Mouse (Mus musculus): ENCODE measurements around the gene Exoc3l. TPM values are rescaled to one million over a fixed set of nuclear protein-coding genes. Genes with fewer than 3 reads are reported as not detected.

Exoc3l gene
- polyA plus RNA-seq, 1 experiment: 28.5 TPM

DNA sequence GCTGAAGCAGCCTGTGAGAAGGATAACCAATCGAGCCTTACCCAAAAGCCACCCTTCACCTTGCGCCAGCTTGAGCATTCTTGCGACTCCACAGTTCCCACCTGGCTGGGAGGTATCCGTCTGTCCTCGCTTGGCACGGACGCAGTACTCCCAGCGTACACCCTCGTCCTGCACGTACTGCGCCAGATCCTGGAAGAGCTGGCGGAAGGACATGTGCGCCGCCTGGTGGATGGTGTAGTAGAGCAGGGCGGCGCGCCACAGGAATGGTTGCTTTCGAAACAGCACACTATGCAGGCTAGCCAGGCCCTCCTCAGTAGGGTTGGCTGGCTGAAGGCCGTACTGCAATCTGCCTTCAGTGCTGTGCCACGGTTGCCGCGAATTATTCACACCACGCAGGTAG is 12.8 kb downstream of the Exoc3l start:
- Histone ChIP-seq H3K4me3 (ENCODE audit: control insufficient read depth, low read depth, low read length) (peak overlapping the region; percentile 23), H3K36me3 (ENCODE audit: control insufficient read depth, insufficient read depth, low read length) (no peaks in the 10 kb centered on the region), H3K27me3 (ENCODE audit: control insufficient read depth, insufficient read depth, low read length) (no peaks in the 10 kb centered on the region)

DNA sequence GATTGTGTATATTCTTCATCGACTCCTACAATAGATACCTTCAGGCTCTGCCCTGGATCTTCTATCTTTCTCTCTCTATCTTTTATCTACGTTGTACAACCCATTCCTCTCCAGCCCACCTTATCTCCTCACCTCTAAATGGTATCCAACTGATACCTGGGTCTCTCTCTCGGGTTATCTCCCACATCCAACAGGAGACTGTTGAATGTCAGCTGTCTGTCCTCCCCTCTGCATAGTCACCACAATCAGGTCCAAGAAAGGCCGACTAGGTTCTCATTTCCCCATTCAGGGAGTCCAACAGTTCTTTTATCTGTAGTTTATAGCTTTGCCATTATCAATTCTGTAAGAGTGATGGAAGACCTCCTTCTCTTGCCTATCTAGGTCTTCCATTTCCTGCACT is 13.7 kb downstream of the Exoc3l start:
- no peak for TF ChIP-seq CTCF (IDR thresholded peaks at IDR 0.05; ENCODE audit: control insufficient read depth, insufficient read depth, insufficient replicate concordance, low read depth, low read length)
- H3K4me3 ChIP-seq (ENCODE audit: control insufficient read depth, low read depth, low read length): no peak overlapping the region
- H3K4me1 ChIP-seq (ENCODE audit: control insufficient read depth, insufficient read depth, low read length): peaks cover 7% of the 10 kb centered on the region
- no peaks in the 10 kb centered on the region for H3K27me3 ChIP-seq (ENCODE audit: control insufficient read depth, insufficient read depth, low read length)
- H3K27ac ChIP-seq (ENCODE audit: control insufficient read depth, insufficient read depth, low read depth, low read length): no peak overlapping the region
- no peaks in the 10 kb centered on the region for H3K36me3 ChIP-seq (ENCODE audit: control insufficient read depth, insufficient read depth, low read length)

More for the DNA sequence above, 12.8 kb downstream of the Exoc3l start:
- Histone ChIP-seq H3K27ac (ENCODE audit: control insufficient read depth, insufficient read depth, low read depth, low read length) (no peak overlapping the region), H3K4me1 (ENCODE audit: control insufficient read depth, insufficient read depth, low read length) (peaks cover 7% of the 10 kb centered on the region)
- TF ChIP-seq POLR2A (IDR thresholded peaks at IDR 0.05; ENCODE audit: control insufficient read depth, low read depth, low read length) (no peak), CTCF (IDR thresholded peaks at IDR 0.05; ENCODE audit: control insufficient read depth, insufficient read depth, insufficient replicate concordance, low read depth, low read length) (peak; percentile 76; the same call in 1 of the 2 replicates)

DNA sequence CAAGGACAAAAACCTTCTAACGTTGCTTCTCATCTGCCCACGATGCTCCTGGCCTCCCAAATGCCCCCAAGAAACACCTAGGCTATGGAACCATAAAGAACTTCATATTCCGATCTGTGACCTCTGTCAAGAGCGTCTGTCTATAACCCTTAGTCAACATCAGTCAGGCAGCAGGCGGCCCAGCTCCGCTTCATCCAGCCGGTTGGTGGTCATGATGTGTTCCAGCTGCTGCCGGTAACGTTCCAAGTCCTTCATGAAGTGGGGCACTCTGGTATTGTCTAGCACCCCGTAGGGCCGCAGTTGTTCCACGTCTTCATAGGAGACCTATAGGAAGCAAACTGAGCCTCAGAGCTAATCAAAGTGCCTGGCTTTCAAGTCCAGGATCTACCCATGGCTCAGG is 14.1 kb downstream of the Exoc3l start:
- Histone ChIP-seq H3K27me3 (ENCODE audit: control insufficient read depth, insufficient read depth, low read length) (no peaks in the 10 kb centered on the region), H3K27ac (ENCODE audit: control insufficient read depth, insufficient read depth, low read depth, low read length) (no peak overlapping the region)

DNA sequence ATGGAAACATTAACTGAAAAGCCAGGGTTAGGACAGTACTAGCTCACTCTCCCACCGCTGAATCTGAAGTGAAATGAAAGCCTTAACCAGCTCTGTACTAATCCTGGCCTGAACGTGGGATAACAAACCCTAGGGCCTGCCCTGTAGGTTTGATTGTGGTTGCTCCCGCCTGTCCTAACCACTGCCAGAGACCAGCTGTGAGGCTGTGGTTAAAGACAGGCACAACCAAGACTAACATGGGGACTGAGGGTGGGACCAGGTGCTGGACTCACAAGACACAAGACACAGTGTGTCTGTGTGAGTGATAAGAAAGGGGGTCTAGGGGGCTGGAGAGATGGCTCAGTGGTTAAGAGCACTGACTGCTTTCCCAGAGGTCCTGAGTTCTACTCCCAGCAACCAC is 15.3 kb downstream of the Exoc3l start:
- Histone ChIP-seq H3K4me3 (ENCODE audit: control insufficient read depth, low read depth, low read length) (no peak overlapping the region), H3K36me3 (ENCODE audit: control insufficient read depth, insufficient read depth, low read length) (no peaks in the 10 kb centered on the region), H3K27ac (ENCODE audit: control insufficient read depth, insufficient read depth, low read depth, low read length) (no peak overlapping the region), H3K27me3 (ENCODE audit: control insufficient read depth, insufficient read depth, low read length) (no peaks in the 10 kb centered on the region), H3K4me1 (ENCODE audit: control insufficient read depth, insufficient read depth, low read length) (peaks cover 12% of the 10 kb centered on the region)
- TF ChIP-seq POLR2A (IDR thresholded peaks at IDR 0.05; ENCODE audit: control insufficient read depth, low read depth, low read length): no peak
- no peak for TF ChIP-seq CTCF (IDR thresholded peaks at IDR 0.05; ENCODE audit: control insufficient read depth, insufficient read depth, insufficient replicate concordance, low read depth, low read length)

More for the DNA sequence above, 14.1 kb downstream of the Exoc3l start:
- TF ChIP-seq CTCF (IDR thresholded peaks at IDR 0.05; ENCODE audit: control insufficient read depth, insufficient read depth, insufficient replicate concordance, low read depth, low read length): no peak
- H3K4me1 ChIP-seq (ENCODE audit: control insufficient read depth, insufficient read depth, low read length): peaks cover 7% of the 10 kb centered on the region
- H3K36me3 ChIP-seq (ENCODE audit: control insufficient read depth, insufficient read depth, low read length): no peaks in the 10 kb centered on the region
- H3K4me3 ChIP-seq (ENCODE audit: control insufficient read depth, low read depth, low read length): no peak overlapping the region

DNA sequence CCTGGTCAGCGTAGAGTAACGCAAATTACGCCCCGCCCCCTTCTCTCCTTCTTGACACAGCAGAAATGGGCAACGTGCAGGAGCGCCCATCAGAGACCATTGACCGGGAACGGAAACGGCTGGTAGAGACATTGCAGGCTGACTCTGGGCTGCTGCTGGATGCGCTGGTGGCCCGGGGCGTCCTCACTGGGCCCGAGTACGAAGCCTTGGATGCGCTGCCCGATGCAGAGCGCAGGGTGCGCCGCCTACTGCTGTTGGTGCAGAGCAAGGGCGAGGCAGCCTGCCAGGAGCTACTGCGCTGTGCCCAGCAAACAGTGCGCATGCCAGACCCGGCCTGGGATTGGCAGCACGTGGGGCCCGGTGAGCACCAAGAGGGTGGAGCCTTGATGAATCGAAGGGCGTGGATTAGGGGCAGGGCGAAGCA is 17.0 kb downstream of the Exoc3l start:
- no peaks in the 10 kb centered on the region for H3K36me3 ChIP-seq (ENCODE audit: control insufficient read depth, insufficient read depth, low read length)
- peak overlapping the region; percentile 23 for H3K4me3 ChIP-seq (ENCODE audit: control insufficient read depth, low read depth, low read length)
- no peaks in the 10 kb centered on the region for H3K27me3 ChIP-seq (ENCODE audit: control insufficient read depth, insufficient read depth, low read length)
- TF ChIP-seq POLR2A (IDR thresholded peaks at IDR 0.05; ENCODE audit: control insufficient read depth, low read depth, low read length) (no peak), CTCF (IDR thresholded peaks at IDR 0.05; ENCODE audit: control insufficient read depth, insufficient read depth, insufficient replicate concordance, low read depth, low read length) (no peak)
- peaks cover 12% of the 10 kb centered on the region for H3K4me1 ChIP-seq (ENCODE audit: control insufficient read depth, insufficient read depth, low read length)
- no peak overlapping the region for H3K27ac ChIP-seq (ENCODE audit: control insufficient read depth, insufficient read depth, low read depth, low read length)

DNA sequence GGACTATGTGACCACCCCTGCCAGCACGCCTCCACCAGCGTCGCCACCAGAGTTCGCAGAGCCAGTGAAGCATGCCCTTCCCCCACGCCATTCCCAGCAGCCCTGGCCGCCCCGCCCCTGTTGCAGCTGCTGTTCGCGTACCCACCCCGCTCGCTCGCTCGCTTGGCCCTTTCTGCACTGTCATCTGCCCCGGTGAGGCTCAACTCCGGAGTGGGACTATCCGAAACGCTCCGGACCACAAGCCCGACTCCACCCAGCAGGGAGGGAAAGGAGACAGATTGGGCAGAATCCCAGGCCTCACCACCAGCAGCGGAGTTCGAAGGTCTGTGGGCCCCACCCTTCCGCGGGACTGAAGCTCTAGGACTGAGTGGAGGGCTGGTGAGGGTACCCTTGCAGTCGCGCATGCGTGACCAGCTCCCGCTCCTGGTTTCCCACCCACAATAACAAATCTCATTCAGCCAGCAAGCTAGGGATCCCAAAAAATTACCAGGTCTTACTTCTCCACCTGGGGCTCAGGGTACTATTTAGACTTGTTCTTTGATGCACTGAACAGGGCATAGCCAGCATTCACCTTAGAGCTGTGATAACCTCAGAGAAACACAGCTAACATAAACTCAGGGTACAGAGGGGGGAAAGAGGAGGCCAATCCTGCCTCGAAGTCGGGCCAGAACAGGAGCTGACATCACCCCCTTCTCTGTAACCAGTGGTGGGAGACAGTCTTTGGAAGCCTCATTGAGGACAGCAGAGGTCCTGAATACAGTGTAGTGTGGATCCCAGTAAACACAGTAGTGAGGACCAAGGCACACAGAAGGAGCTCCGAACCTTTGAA is 19.4 kb downstream of the Exoc3l start:
- no peaks in the 10 kb centered on the region for H3K36me3 ChIP-seq (ENCODE audit: control insufficient read depth, insufficient read depth, low read length)
- no peak for TF ChIP-seq CTCF (IDR thresholded peaks at IDR 0.05; ENCODE audit: control insufficient read depth, insufficient read depth, insufficient replicate concordance, low read depth, low read length)
- TF ChIP-seq POLR2A (IDR thresholded peaks at IDR 0.05; ENCODE audit: control insufficient read depth, low read depth, low read length): no peak
- peaks cover 12% of the 10 kb centered on the region for H3K4me1 ChIP-seq (ENCODE audit: control insufficient read depth, insufficient read depth, low read length)
- peak overlapping the region; percentile 33 for H3K4me3 ChIP-seq (ENCODE audit: control insufficient read depth, low read depth, low read length)
- H3K27me3 ChIP-seq (ENCODE audit: control insufficient read depth, insufficient read depth, low read length): no peaks in the 10 kb centered on the region
- H3K27ac ChIP-seq (ENCODE audit: control insufficient read depth, insufficient read depth, low read depth, low read length): no peak overlapping the region

DNA sequence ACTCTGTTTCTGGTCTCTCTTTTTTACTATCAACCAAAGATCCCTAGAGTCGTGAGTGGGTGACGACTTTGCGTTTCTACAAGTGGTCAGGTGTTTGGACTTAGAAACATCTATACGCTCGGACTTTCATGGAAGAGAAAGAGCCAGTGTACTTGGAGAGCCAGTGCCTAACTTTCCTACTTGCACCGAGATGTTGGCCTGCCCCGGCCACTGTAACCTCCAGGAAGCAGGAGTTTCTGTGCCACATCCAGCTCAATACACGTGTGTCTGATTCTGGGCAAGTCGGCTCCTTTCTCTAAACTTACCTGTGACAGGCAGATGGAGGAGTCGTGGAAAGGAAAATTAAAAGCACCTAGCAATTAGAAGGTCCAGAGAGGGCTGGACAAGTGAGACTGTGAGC is 20.1 kb downstream of the Exoc3l start, which contains the start of gene Nol3:
Nol3 (plus strand) TSS at position 301 of the 400 bp plus-strand sequence.
- H3K4me1 ChIP-seq (ENCODE audit: control insufficient read depth, insufficient read depth, low read length): peaks cover 13% of the 10 kb centered on the region
- no peaks in the 10 kb centered on the region for H3K27me3 ChIP-seq (ENCODE audit: control insufficient read depth, insufficient read depth, low read length)
- TF ChIP-seq CTCF (IDR thresholded peaks at IDR 0.05; ENCODE audit: control insufficient read depth, insufficient read depth, insufficient replicate concordance, low read depth, low read length) (no peak), POLR2A (IDR thresholded peaks at IDR 0.05; ENCODE audit: control insufficient read depth, low read depth, low read length) (no peak)

More for the DNA sequence above, 20.1 kb downstream of the Exoc3l start, which contains the start of gene Nol3:
- peak within 1 kb of the TSS; percentile 33 for H3K4me3 ChIP-seq (ENCODE audit: control insufficient read depth, low read depth, low read length)
- no peak within 1 kb of the TSS for H3K27ac ChIP-seq (ENCODE audit: control insufficient read depth, insufficient read depth, low read depth, low read length)
- no peaks in the 10 kb centered on the region for H3K36me3 ChIP-seq (ENCODE audit: control insufficient read depth, insufficient read depth, low read length)
